Mouse (Mus musculus) liver, adult 2 months (tissue): ENCODE results near the gene Mybpc3.

Source experiments
- CTCF ChIP-seq: fragments of 200-500 bp; IDR thresholded peaks from 2 replicates; pipeline ENCODE4 v1.5.1; 2011; ENCODE audit warnings: low read depth, low read length, control low read depth
- POLR2A ChIP-seq: fragments of 200-500 bp; IDR thresholded peaks from 2 replicates; pipeline ENCODE4 v1.6.1; 2011; ENCODE audit warnings: low read length, control low read depth; ENCODE audit not compliant: insufficient read depth; ENCODE audit errors: extremely low read depth

DNA sequence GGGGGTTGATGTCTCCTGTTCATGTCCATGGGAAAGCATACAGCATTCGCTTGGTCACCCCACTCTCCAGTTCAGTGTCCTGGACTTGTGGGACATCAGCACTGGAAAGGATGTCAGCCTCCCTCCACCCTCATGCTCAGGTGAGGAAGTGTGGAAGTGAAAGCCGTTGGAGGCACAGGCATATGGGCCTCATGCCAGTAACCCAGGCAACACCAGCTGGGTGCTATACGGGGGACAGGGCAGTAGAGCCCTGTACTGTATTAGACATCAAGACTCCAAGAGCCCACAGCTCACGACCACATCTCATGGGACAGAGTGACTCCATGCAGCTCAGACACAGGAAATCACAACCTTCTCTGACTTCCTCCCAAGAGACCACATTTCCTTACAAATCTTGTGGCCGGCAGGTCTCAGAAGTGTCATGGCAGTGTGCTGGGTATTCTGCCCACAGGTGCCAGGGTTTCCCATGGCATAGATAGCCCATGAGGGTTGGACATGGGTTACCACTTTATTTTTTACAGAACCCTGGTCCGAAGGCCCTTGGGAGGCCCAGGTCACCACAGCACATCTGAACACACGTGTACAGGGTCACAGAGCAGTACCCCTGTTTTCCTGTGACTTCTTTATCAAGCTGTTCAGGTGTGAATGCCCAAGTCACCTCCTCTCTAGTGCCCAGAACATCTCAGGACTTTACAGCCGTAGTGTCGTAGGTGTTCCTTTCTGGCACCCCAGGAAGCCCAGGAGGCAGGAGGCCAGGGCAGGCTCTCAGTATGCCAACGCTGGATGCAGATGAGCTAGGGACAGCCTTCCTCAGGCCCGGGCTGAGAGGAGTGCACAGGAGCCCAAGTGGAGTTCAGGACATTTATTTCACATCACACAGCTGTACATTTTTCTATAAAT, 18.8 kb downstream of the Mybpc3 start:
- TF ChIP-seq CTCF, result no peak
- no peak for TF ChIP-seq POLR2A
